Mouse (Mus musculus): ENCODE results near the gene Ran. TPM values are rescaled to one million over a fixed set of nuclear protein-coding genes. Genes with fewer than 3 reads are reported as not detected.
A peak's percentile ranks its signal among the peaks of the same experiment; 100 is the strongest.

Gene Ran
- polyA plus RNA-seq, 1 experiment from 2014 or later = 508 TPM

GRCm38 (mm10) chr5:129008412-129008826 is 11.4 kb upstream of the Ran start, which contains the start of gene Stx2:
Stx2 (minus strand) TSS chr5:129008574.
- Histone ChIP-seq H3K4me3 (ENCODE audit: low read length) (peak within 1 kb of the TSS; percentile 80), H3K4me2 (ENCODE audit: low read depth, low read length) (peak within 1 kb of the TSS; percentile 89), H3K27ac (ENCODE audit: low read length) (peak within 1 kb of the TSS; percentile 18; the same call in 1 of the 2 replicates), H3K9ac (ENCODE audit: low read depth, low read length) (peak within 1 kb of the TSS; percentile 79), H3K27me3 (replicated peaks; ENCODE audit: control insufficient read depth, insufficient read depth, low read length) (no peaks in the 10 kb centered on the region), H3K36me3 (ENCODE audit: control insufficient read depth, insufficient read depth, low read length) (no peaks in the 10 kb centered on the region), H3K4me1 (ENCODE audit: control insufficient read depth, insufficient read depth, low read length) (peaks cover 18% of the 10 kb centered on the region), H3K9me3 (ENCODE audit: control insufficient read depth, low read length) (no peaks in the 10 kb centered on the region)
- WGBS = under 1% methylated on average over 39 of the region's 39 CpGs
- ATAC-seq = peak; percentile 96

GRCm38 (mm10) chr5:129009577-129009976 is 10.3 kb upstream of the Ran start:
- ATAC-seq = no peak
- Histone ChIP-seq H3K4me3 (ENCODE audit: low read length) (no peak overlapping the region), H3K27ac (ENCODE audit: low read length) (no peak overlapping the region), H3K36me3 (ENCODE audit: control insufficient read depth, insufficient read depth, low read length) (no peaks in the 10 kb centered on the region), H3K9ac (ENCODE audit: low read depth, low read length) (no peak overlapping the region), H3K9me3 (ENCODE audit: control insufficient read depth, low read length) (no peaks in the 10 kb centered on the region), H3K27me3 (replicated peaks; ENCODE audit: control insufficient read depth, insufficient read depth, low read length) (no peaks in the 10 kb centered on the region), H3K4me1 (ENCODE audit: control insufficient read depth, insufficient read depth, low read length) (peaks cover 18% of the 10 kb centered on the region), H3K4me2 (ENCODE audit: low read depth, low read length) (no peak overlapping the region)
- WGBS = 70% methylated on average over 3 of the region's 3 CpGs

GRCm38 (mm10) chr5:129010937-129011336 is 8.9 kb upstream of the Ran start:
- Histone ChIP-seq H3K27ac (ENCODE audit: low read length) (no peak overlapping the region), H3K4me2 (ENCODE audit: low read depth, low read length) (no peak overlapping the region)

GRCm38 (mm10) chr5:129015020-129015419 is 4.8 kb upstream of the Ran start:
- H3K4me2 ChIP-seq (ENCODE audit: low read depth, low read length) = no peak overlapping the region
- no peaks in the 10 kb centered on the region for H3K27me3 ChIP-seq (replicated peaks; ENCODE audit: control insufficient read depth, insufficient read depth, low read length)
- ATAC-seq = no peak
- no peaks in the 10 kb centered on the region for H3K9me3 ChIP-seq (ENCODE audit: control insufficient read depth, low read length)
- H3K36me3 ChIP-seq (ENCODE audit: control insufficient read depth, insufficient read depth, low read length) = no peaks in the 10 kb centered on the region
- 74% methylated on average over 3 of the region's 3 CpGs for WGBS
- H3K9ac ChIP-seq (ENCODE audit: low read depth, low read length) = no peak overlapping the region
- no peak overlapping the region for H3K27ac ChIP-seq (ENCODE audit: low read length)
- H3K4me3 ChIP-seq (ENCODE audit: low read length) = no peak overlapping the region
- H3K4me1 ChIP-seq (ENCODE audit: control insufficient read depth, insufficient read depth, low read length) = peaks cover 6% of the 10 kb centered on the region

More at GRCm38 (mm10) chr5:129010937-129011336, 8.9 kb upstream of the Ran start:
- H3K9ac ChIP-seq (ENCODE audit: low read depth, low read length) = no peak overlapping the region
- no peaks in the 10 kb centered on the region for H3K27me3 ChIP-seq (replicated peaks; ENCODE audit: control insufficient read depth, insufficient read depth, low read length)
- no peak for ATAC-seq
- H3K4me3 ChIP-seq (ENCODE audit: low read length) = no peak overlapping the region
- H3K9me3 ChIP-seq (ENCODE audit: control insufficient read depth, low read length) = no peaks in the 10 kb centered on the region
- no peaks in the 10 kb centered on the region for H3K36me3 ChIP-seq (ENCODE audit: control insufficient read depth, insufficient read depth, low read length)
- WGBS = 87% methylated on average over 2 of the region's 2 CpGs
- peaks cover 18% of the 10 kb centered on the region for H3K4me1 ChIP-seq (ENCODE audit: control insufficient read depth, insufficient read depth, low read length)

GRCm38 (mm10) chr5:129015540-129015939 is 4.3 kb upstream of the Ran start:
- WGBS = 79% methylated on average over 5 of the region's 5 CpGs
- no peaks in the 10 kb centered on the region for H3K36me3 ChIP-seq (ENCODE audit: control insufficient read depth, insufficient read depth, low read length)
- peaks cover 6% of the 10 kb centered on the region for H3K4me1 ChIP-seq (ENCODE audit: control insufficient read depth, insufficient read depth, low read length)
- H3K4me2 ChIP-seq (ENCODE audit: low read depth, low read length) = no peak overlapping the region
- H3K9me3 ChIP-seq (ENCODE audit: control insufficient read depth, low read length) = no peaks in the 10 kb centered on the region
- no peaks in the 10 kb centered on the region for H3K27me3 ChIP-seq (replicated peaks; ENCODE audit: control insufficient read depth, insufficient read depth, low read length)
- H3K9ac ChIP-seq (ENCODE audit: low read depth, low read length) = no peak overlapping the region
- H3K27ac ChIP-seq (ENCODE audit: low read length) = no peak overlapping the region
- no peak for ATAC-seq
- no peak overlapping the region for H3K4me3 ChIP-seq (ENCODE audit: low read length)

- no peak overlapping the region for H3K4me3 ChIP-seq (ENCODE audit: low read length)
- H3K27ac ChIP-seq (ENCODE audit: low read length) = no peak overlapping the region
- ATAC-seq = no peak
- H3K4me1 ChIP-seq (ENCODE audit: control insufficient read depth, insufficient read depth, low read length) = peaks cover 8% of the 10 kb centered on the region
- no peak overlapping the region for H3K4me2 ChIP-seq (ENCODE audit: low read depth, low read length)
- 94% methylated on average over 3 of the region's 3 CpGs for WGBS
- H3K27me3 ChIP-seq (replicated peaks; ENCODE audit: control insufficient read depth, insufficient read depth, low read length) = no peaks in the 10 kb centered on the region
- H3K36me3 ChIP-seq (ENCODE audit: control insufficient read depth, insufficient read depth, low read length) = no peaks in the 10 kb centered on the region
- no peaks in the 10 kb centered on the region for H3K9me3 ChIP-seq (ENCODE audit: control insufficient read depth, low read length)
- H3K9ac ChIP-seq (ENCODE audit: low read depth, low read length) = no peak overlapping the region
Measured at GRCm38 (mm10) chr5:129016370-129016769, 3.5 kb upstream of the Ran start.

- WGBS = 80% methylated on average over 13 of the region's 13 CpGs
- Histone ChIP-seq H3K4me1 (ENCODE audit: control insufficient read depth, insufficient read depth, low read length) (peaks cover 16% of the 10 kb centered on the region), H3K27ac (ENCODE audit: low read length) (peak overlapping the region; percentile 90), H3K4me2 (ENCODE audit: low read depth, low read length) (peak overlapping the region; percentile 50), H3K4me3 (ENCODE audit: low read length) (peak overlapping the region; percentile 83), H3K9ac (ENCODE audit: low read depth, low read length) (peak overlapping the region; percentile 74), H3K9me3 (ENCODE audit: control insufficient read depth, low read length) (no peaks in the 10 kb centered on the region), H3K27me3 (replicated peaks; ENCODE audit: control insufficient read depth, insufficient read depth, low read length) (no peaks in the 10 kb centered on the region), H3K36me3 (ENCODE audit: control insufficient read depth, insufficient read depth, low read length) (peaks cover 3% of the 10 kb centered on the region)
- no peak for ATAC-seq
Measured at GRCm38 (mm10) chr5:129018782-129019489, 933 bp upstream of the Ran start.

- peak overlapping the region; percentile 92 for H3K9ac ChIP-seq (ENCODE audit: low read depth, low read length)
- peak overlapping the region; percentile 83 for H3K4me3 ChIP-seq (ENCODE audit: low read length)
- under 1% methylated on average over 54 of the region's 56 CpGs for WGBS
Measured at GRCm38 (mm10) chr5:129020300-129020668, 415 bp downstream of the Ran start.

GRCm38 (mm10) chr5:129020731-129021130 is 862 bp downstream of the Ran start:
- H3K9me3 ChIP-seq (ENCODE audit: control insufficient read depth, low read length) = no peaks in the 10 kb centered on the region
- H3K9ac ChIP-seq (ENCODE audit: low read depth, low read length) = peak overlapping the region; percentile 92
- H3K27ac ChIP-seq (ENCODE audit: low read length) = peak overlapping the region; percentile 96
- peak overlapping the region; percentile 83 for H3K4me3 ChIP-seq (ENCODE audit: low read length)
- 5% methylated on average over 28 of the region's 28 CpGs for WGBS
- ATAC-seq = peak; percentile 1; the same call in 1 of the 2 replicates
- peaks cover 5% of the 10 kb centered on the region for H3K36me3 ChIP-seq (ENCODE audit: control insufficient read depth, insufficient read depth, low read length)
- no peaks in the 10 kb centered on the region for H3K27me3 ChIP-seq (replicated peaks; ENCODE audit: control insufficient read depth, insufficient read depth, low read length)
- peak overlapping the region; percentile 62 for H3K4me2 ChIP-seq (ENCODE audit: low read depth, low read length)
- H3K4me1 ChIP-seq (ENCODE audit: control insufficient read depth, insufficient read depth, low read length) = peaks cover 16% of the 10 kb centered on the region

More at GRCm38 (mm10) chr5:129020300-129020668, 415 bp downstream of the Ran start:
- Histone ChIP-seq H3K36me3 (ENCODE audit: control insufficient read depth, insufficient read depth, low read length) (peaks cover 3% of the 10 kb centered on the region), H3K27me3 (replicated peaks; ENCODE audit: control insufficient read depth, insufficient read depth, low read length) (no peaks in the 10 kb centered on the region), H3K9me3 (ENCODE audit: control insufficient read depth, low read length) (no peaks in the 10 kb centered on the region), H3K4me2 (ENCODE audit: low read depth, low read length) (peak overlapping the region; percentile 62), H3K27ac (ENCODE audit: low read length) (peak overlapping the region; percentile 96), H3K4me1 (ENCODE audit: control insufficient read depth, insufficient read depth, low read length) (peaks cover 16% of the 10 kb centered on the region)
- peak; percentile 78 for ATAC-seq

Measured in intestine, embryonic 16.5 days (tissue).